Mouse (Mus musculus): ENCODE measurements at regions not wholly inside any gene's neighbourhood (a gene's known extent, or its start where the extent isn't known, plus 50 kb on each side); places are given as distances from the start of the nearest gene placed in this dataset.

DNA sequence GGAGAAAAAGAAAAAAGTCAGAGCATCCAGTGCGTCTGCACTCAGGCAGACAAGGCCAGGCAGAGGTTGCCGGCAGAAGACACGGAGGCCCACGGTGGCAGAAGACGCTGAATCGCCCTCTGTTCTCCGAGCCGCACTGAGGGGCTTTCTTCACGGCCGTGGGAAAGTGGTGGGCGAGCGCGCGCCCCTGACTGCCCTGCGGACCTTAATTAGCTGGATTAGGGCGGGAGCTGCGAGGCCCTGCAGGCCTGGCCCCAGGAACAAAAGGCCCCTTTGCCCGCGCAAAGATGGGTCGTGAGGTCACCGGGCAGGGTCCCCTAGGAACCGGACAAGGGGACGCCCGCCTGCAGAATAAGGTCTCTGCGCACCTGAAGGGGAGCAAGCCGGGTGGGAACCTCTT, 120.6 kb downstream of the Zfp36l2 start:
- no peak for TF ChIP-seq CTCF (IDR thresholded peaks at IDR 0.05; ENCODE audit: low read depth)
- no peak for TF ChIP-seq EP300 (IDR thresholded peaks at IDR 0.05; ENCODE audit: low read depth)

Measured in liver, embryonic 14.5 days (tissue).